Mouse (Mus musculus): ENCODE data around the gene Olfr1333.

- TF ChIP-seq CTCF (IDR thresholded peaks at IDR 0.05; ENCODE audit: insufficient read depth, low read length) (no peak), POLR2A (IDR thresholded peaks at IDR 0.05; ENCODE audit: borderline replicate concordance, extremely low read depth, low read depth, low read length) (no peak)
Measured at GRCm38 (mm10) chr4:118818921-118819320, 17.2 kb downstream of the Olfr1333 start.

Data from lung, adult 2 months (tissue).